Mouse (Mus musculus) heart, embryonic 15.5 days (tissue): ENCODE data around the gene Anapc1. TPM values are rescaled to one million over a fixed set of nuclear protein-coding genes. Genes with fewer than 3 reads are reported as not detected.

Experiments
- ATAC-seq: fragments of 200-750 bp; cut with Nextera tagmentation; replicated peaks from 2 replicates; pipeline ENCODE4 v1.8.0; 2017; ENCODE audit warnings: low read depth, moderate TSS enrichment; ENCODE audit not compliant: insufficient number of reproducible peaks, insufficient read depth, low FRiP score
- H3K27ac ChIP-seq: fragments of 300-500 bp; sonication (generic); 2 replicates; pipeline ENCODE4 v1.5.1; 2015; ENCODE audit warnings: mild to moderate bottlenecking, inconsistent platforms
- H3K27me3 ChIP-seq: fragments of 300-500 bp; sonication (generic); 2 replicates; pipeline ENCODE4 v1.6.1; 2015; ENCODE audit warnings: inconsistent platforms
- H3K36me3 ChIP-seq: fragments of 300-500 bp; sonication (generic); 2 replicates; pipeline ENCODE4 v1.6.1; 2015; ENCODE audit warnings: mild to moderate bottlenecking, inconsistent platforms
- H3K4me1 ChIP-seq: fragments of 300-500 bp; sonication (generic); replicated peaks from 2 replicates; pipeline ENCODE4 v1.6.1; 2015; ENCODE audit warnings: inconsistent platforms
- H3K4me2 ChIP-seq: fragments of 300-500 bp; sonication (generic); 2 replicates; pipeline ENCODE4 v1.6.1; 2015; ENCODE audit warnings: inconsistent platforms, mild to moderate bottlenecking, moderate library complexity
- H3K4me3 ChIP-seq: fragments of 300-500 bp; sonication (generic); 2 replicates; pipeline ENCODE4 v1.5.1; 2015; ENCODE audit warnings: mild to moderate bottlenecking, inconsistent platforms
- H3K9ac ChIP-seq: fragments of 300-500 bp; sonication (generic); 2 replicates; pipeline ENCODE4 v1.6.1; 2015; ENCODE audit warnings: mild to moderate bottlenecking, inconsistent platforms
- H3K9me3 ChIP-seq: fragments of 300-500 bp; sonication (generic); replicated peaks from 2 replicates; pipeline ENCODE4 v1.6.1; 2016; ENCODE audit warnings: inconsistent platforms
- WGBS: fragments of 180-500 bp; shearing (Covaris S2); methylation state at CpG from one replicate; pipeline ENCODE4 v1.1.7; 2015; ENCODE audit warnings: mixed read lengths; 5-methylcytosine and 5-hydroxymethylcytosine counted together
- polyA plus RNA-seq: library from polyadenylated mRNA; unstranded; fragments of >200 nt; fragmentation: Nextera tagmentation; extraction: Ambion mirVana; gene quantifications from 2 replicates; pipeline ENCODE4 v1.2.1, GENCODE M21; 2015

Gene Anapc1
- polyA plus RNA-seq, 1 experiment from 2014 or later, result 31.8 TPM

DNA sequence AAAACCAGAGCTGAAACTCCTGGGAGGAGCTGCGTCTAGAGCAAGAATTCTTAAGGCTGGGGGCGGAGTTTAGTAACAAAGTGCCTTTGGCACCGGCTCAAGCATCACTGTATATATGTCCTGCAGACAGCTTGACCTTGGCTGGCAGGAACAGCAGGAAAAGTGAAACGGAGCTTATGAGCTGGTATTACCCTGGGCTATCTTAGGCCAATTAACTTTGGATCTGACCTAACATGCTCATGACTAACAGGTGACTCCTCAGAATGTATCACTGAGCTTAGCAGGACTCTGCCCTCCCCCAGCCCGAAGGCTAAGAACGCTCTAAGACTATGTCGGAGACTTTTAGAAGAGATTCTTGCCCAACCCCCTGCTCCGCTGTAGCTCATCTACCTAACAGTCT lies 121.3 kb downstream of the Anapc1 start:
- H3K9me3 ChIP-seq, result no peaks in the 10 kb centered on the region
- H3K27me3 ChIP-seq, result no peaks in the 10 kb centered on the region
- WGBS, result 54% methylated on average over 8 of the region's 8 CpGs
- ATAC-seq, result no peak
- no peak overlapping the region for H3K4me2 ChIP-seq
- no peaks in the 10 kb centered on the region for H3K36me3 ChIP-seq
- no peak overlapping the region for H3K27ac ChIP-seq
- H3K4me1 ChIP-seq, result peaks cover 4% of the 10 kb centered on the region; the same call in 1 of the 2 replicates
- H3K9ac ChIP-seq, result no peak overlapping the region
- no peak overlapping the region for H3K4me3 ChIP-seq

DNA sequence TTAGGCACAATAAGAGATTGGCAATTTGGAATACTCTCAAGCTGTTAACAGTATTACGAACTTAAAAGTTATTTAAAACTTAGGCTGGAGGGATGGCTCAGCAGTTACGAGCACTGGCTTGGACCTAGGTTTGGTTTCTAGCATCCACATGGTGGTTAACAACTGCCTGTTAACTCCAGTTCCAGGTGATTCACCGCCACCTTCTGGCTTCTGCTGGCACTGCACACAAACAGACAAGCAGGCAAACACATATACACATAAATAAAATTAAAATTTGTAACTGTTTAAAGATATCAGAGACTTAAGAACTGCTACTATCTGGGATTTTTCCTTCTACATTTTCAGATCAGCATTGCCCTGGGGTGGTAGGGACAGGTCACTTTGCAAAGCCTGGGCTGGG lies 123.0 kb downstream of the Anapc1 start:
- ATAC-seq, result no peak
- H3K27me3 ChIP-seq, result 0 out of 2 replicates have a peak, but pooled peaks cover 3% of the 10 kb centered on the region
- no peak overlapping the region for H3K4me2 ChIP-seq
- peaks cover 4% of the 10 kb centered on the region; the same call in 1 of the 2 replicates for H3K4me1 ChIP-seq
- H3K4me3 ChIP-seq, result no peak overlapping the region
- no peak overlapping the region for H3K27ac ChIP-seq
- no peaks in the 10 kb centered on the region for H3K36me3 ChIP-seq
- no peak overlapping the region for H3K9ac ChIP-seq
- H3K9me3 ChIP-seq, result no peaks in the 10 kb centered on the region
- 83% methylated on average over 3 of the region's 3 CpGs for WGBS

Other genes with a start within 250 kb of the Anapc1 start
- gene Spdye4c, start 96.2 kb downstream of the Anapc1 start, polyA plus RNA-seq, result not detected in 2 replicates
- 3.7 and 5.2 TPM in 2 replicates for gene Mertk, start 11.6 kb upstream of the Anapc1 start, polyA plus RNA-seq
- gene Tmem87b, start 130.7 kb upstream of the Anapc1 start, polyA plus RNA-seq, result 26.4 and 27.2 TPM in 2 replicates
- gene Fbln7, start 175.6 kb upstream of the Anapc1 start, polyA plus RNA-seq, result 1.2 and 2.7 TPM in 2 replicates